Mouse (Mus musculus) frontal cortex, adult 2 months (tissue): ENCODE results near the gene Wnt9b. TPM values are rescaled to one million over a fixed set of nuclear protein-coding genes. Genes with fewer than 3 reads are reported as not detected.
A peak's percentile ranks its signal among the peaks of the same experiment; 100 is the strongest.

ENCODE experiments used
- DNase-seq, 2 experiments: peaks; one replicate each; pipeline ENCODE4 v3.0.0; 2022; ENCODE audit warnings: low spot score in 1 of 2; ENCODE audit errors: extremely low spot score in 1 of 2
- polyA plus RNA-seq: library from polyadenylated mRNA; depleted of rRNA; stranded (reverse); fragments of >200 nt; gene quantifications from 2 replicates; pipeline ENCODE4 v1.2.3, GENCODE M21; 2012

Gene Wnt9b
- polyA plus RNA-seq, 1 experiment = 0.24 TPM

DNA sequence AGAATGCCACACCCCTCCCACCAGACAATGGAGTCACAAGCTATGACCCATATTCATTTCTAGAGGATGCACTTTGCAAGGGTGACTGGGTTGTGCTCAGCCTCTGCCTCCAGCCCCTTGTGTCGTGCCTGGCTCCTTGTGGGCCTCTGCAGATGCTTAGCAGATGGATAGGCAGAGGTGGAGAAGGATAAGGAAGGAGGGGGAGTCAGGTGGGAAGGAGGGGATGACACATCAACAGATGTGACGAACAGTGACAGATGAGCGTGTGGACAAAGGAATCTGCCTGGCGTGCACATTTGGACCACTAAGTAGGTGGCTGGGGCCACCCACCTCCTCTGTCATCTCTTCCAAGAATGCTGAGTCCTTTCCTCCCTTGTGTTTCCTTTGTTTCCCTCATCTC lies 16.6 kb downstream of the Wnt9b start:
- DNase-seq = peak; percentile 32 to 72

DNA sequence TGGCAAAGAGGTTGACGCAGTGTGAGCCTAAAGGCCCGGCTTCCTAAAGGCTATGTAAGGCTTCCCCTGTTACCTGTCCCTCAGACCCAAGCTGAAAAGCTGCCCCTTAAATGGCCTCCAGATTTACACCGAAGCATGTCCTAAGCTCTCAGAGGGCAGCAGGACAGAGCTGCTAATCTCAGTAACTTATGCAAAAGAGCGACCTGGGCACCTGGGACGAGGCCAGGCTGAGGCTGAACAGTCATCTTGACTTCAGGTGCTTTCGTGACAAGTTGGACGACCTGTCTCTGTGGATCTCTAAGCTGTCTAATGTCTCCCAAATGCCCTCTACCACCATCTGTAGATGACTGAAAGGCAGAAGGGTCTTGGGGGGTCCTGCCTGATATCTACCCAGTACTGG lies 17.3 kb downstream of the Wnt9b start:
- DNase-seq = no peak

DNA sequence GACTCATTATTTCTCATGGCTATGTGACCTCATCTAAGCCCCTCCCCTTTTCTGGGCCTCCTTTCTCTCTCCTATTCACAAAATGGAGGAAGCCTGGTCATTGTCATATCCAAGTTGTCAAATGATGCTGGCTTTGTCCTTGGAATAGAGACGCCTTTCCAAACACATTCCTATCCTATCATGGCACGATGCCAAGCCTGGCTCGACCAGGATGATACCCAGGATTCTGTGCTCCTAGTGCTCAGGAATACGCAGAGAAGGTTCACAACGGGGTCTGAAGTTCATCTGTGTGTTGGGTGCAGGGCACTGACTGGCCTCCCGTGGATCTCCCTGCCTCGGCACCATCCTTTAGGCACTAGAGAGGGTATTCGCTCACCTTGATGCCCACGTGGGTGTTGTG lies 18.0 kb downstream of the Wnt9b start:
- DNase-seq = no peak

GRCm38 (mm10) chr11:103729282-103729985 lies 20.2 kb downstream of the Wnt9b start:
- DNase-seq = no peak

DNA sequence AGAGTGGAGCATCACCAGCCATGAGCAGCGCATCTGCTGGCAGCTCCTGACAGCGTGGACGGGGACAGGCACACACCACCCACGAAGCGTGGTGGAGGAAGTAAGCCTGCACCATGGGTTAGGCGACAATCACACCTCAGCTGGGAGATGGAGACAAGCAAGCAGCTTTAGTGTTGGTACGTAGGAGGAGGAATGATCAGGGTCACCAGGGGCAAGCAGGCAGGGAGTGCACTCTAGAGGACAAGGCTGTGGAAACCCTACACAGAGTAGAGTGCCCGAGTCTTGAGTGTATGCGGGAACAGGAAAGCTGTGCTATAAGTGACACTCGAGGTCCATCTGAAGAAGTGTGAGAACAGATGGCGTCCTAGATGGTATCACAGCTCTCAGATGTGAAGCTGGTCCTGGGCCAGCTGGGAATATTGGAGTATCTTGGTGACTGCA lies 25.3 kb downstream of the Wnt9b start:
- peak; percentile 27 to 71 for DNase-seq

- DNase-seq = no peak
Observed at GRCm38 (mm10) chr11:103722040-103722481, 27.6 kb downstream of the Wnt9b start.

- DNase-seq = peak in 1 of 2 experiments; percentile 30
Observed at GRCm38 (mm10) chr11:103721468-103722039, 28.1 kb downstream of the Wnt9b start.

GRCm38 (mm10) chr11:103719436-103719835 lies 30.2 kb downstream of the Wnt9b start:
- DNase-seq = no peak

DNA sequence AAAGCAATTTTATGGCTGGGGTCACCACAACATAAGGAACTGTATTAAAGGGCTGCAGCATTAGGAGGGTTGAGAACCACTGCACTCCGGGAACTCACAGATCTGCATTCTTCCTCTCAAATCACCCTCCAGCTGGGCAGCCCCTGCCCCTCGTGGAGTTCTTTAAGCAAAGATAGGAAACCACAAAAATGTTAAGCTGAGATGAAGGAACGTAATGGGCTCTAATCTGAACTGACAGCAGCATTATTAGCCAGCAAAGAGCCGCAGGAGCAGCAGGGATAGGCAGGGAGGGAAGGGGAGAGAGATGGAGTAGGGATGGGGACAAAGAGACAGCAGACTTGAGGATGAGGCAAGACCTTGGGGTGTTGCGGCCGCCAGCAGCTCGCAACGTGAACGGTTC lies 32.6 kb downstream of the Wnt9b start:
- DNase-seq = no peak

DNA sequence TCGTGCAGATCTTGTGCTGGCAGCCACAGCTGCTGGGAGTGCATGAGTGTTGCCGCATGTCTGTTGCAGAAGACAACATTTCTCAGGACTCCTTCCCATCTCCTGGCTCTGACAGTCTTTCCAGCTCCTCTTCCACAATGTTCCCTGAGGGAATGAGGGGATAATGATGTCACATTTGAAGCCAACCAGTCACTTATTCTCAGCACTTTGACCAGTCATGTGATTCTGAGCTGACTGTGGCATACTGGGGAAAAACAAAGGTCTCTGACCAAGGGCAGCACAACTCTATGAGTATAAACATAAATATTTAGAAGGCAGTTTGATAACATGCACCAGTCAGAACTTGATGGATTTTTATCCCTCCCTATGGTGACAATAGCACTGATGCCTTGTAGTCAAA lies 35.5 kb downstream of the Wnt9b start:
- no peak for DNase-seq

- DNase-seq = no peak
Observed at GRCm38 (mm10) chr11:103711851-103712587, 37.6 kb downstream of the Wnt9b start.

- no peak for DNase-seq
Observed at GRCm38 (mm10) chr11:103709982-103710381, 39.6 kb downstream of the Wnt9b start.

DNA sequence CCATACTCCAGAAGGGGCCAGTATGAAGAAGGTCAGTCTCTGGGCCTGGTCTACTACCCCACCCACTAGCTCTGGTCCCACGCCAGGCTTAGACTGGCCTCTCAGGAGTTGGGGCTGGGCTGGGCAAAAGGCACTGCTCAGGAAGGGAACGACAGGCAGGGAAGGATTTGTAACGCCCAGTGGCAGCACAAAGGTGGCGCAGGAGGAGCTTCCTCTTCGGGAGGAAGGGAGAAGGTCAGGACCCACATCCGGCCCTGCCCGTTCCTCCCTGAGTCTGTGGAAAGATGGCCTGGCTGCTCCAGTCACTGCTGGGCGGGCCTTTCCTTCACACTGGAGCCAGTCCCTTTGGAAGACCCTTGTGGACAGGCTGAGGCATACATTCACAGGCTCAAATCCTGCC lies 42.6 kb downstream of the Wnt9b start:
- DNase-seq = no peak

- no peak for DNase-seq
Observed at GRCm38 (mm10) chr11:103698226-103698625, 51.4 kb downstream of the Wnt9b start.

DNA sequence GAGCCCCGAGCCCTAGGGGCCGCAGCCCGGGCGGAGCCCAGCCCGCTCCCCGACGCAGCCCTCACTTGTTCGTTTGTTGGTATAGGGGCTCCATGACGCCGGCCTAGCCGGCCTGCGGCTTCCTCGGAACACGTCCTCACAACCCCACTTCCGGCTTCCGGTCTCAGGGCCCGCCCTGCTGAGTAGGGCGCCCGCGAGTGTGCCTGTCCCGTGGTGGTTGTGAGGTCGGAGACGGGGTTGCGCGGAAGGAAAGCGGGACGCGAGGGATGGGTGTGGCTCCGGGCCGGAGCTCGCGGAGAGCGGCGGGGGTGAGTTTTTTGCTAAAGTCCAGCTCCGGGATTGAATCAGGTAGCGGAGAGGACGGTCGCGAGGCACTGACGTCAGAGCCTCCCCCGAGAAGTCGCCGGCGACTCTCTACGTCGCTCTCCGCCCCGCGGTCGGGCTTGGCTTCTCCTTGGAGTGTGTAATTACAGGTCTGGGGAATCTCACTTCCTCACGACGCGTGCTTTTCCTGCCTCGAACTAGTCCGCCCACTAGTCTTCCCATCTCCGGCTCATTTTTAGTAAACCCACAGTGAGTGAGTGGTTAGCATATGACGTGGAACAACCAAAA lies 52.0 kb downstream of the Wnt9b start, which contains the start of gene Gosr2:
Gene Gosr2 (minus strand): TSS at position 334 of the 612 bp plus-strand sequence.
- peak; percentile 78 to 87 for DNase-seq

- no peak for DNase-seq
Observed at GRCm38 (mm10) chr11:103696851-103697564, 52.6 kb downstream of the Wnt9b start.

DNA sequence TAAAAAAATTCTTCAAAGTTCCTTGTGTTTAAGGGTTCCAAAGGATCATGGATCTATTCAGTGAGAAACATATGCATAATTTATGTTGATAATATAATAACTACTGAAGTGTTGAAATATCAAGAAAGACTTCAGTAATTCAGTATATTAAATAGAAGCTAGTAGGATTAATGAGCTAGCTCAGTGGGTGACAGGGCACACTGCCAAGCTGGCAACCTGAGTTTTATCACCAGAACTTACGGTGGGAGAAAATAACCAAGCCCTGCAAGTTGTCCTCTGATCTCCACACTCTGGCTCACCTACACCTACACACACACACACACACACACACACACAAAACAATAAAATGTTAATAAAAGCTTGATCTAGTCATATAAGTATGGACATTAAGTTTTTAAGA lies 56.4 kb downstream of the Wnt9b start:
- DNase-seq = no peak

- no peak for DNase-seq
Observed at GRCm38 (mm10) chr11:103691036-103691435, 58.6 kb downstream of the Wnt9b start.

GRCm38 (mm10) chr11:103688980-103689378 lies 60.6 kb downstream of the Wnt9b start:
- DNase-seq = no peak

GRCm38 (mm10) chr11:103688271-103688979 lies 61.2 kb downstream of the Wnt9b start:
- no peak for DNase-seq
